Mouse (Mus musculus): ENCODE data around the gene Nfkb1. TPM values are rescaled to one million over a fixed set of nuclear protein-coding genes. Genes with fewer than 3 reads are reported as not detected.

Gene Nfkb1
- polyA plus RNA-seq, 1 experiment: 38.3 TPM

GRCm38 (mm10) chr3:135546212-135546923, 145.0 kb downstream of the Nfkb1 start:
- Histone ChIP-seq H3K27me3 (ENCODE audit: control insufficient read depth, insufficient read depth, low read length, poor library complexity, severe bottlenecking) (no peaks in the 10 kb centered on the region), H3K27ac (ENCODE audit: insufficient read depth, low read length) (peak overlapping the region; percentile 100), H3K4me1 (ENCODE audit: control insufficient read depth, insufficient read depth, low read length) (peaks cover 7% of the 10 kb centered on the region), H3K9me3 (replicated peaks; ENCODE audit: control insufficient read depth, insufficient read depth, low read length, poor library complexity, severe bottlenecking) (peaks cover 12% of the 10 kb centered on the region), H3K9ac (ENCODE audit: low read depth, poor library complexity, severe bottlenecking) (peak overlapping the region; percentile 74), H3K36me3 (ENCODE audit: control insufficient read depth, insufficient read depth, low read length, poor library complexity, severe bottlenecking) (peaks cover 27% of the 10 kb centered on the region), H3K4me3 (ENCODE audit: low read depth, low read length) (no peak overlapping the region)
- TF ChIP-seq CTCF (IDR thresholded peaks at IDR 0.05; ENCODE audit: low read depth, low read length): no peak
- TF ChIP-seq EP300 (IDR thresholded peaks at IDR 0.05; ENCODE audit: insufficient read depth, low read depth, low read length): peak; percentile 100

Other genes starting within 250 kb of the Nfkb1 start
- 114 and 122 TPM in 2 replicates for gene Manba, start 205.9 kb downstream of the Nfkb1 start, polyA plus RNA-seq (2011; ENCODE audit: insufficient read depth, insufficient read length, low read depth, missing spikeins)
- gene Slc39a8, start 133.7 kb upstream of the Nfkb1 start, polyA plus RNA-seq (2011; ENCODE audit: insufficient read depth, insufficient read length, low read depth, missing spikeins): 30.9 and 35.7 TPM in 2 replicates